Mouse (Mus musculus): ENCODE data around the gene Gm10197.
"Not testable (repeated sequence)": the region's sequence is repeated elsewhere in the genome, so short reads cannot be mapped to it uniquely, and the experiment has no call there.

The Gm10197 gene

DNA sequence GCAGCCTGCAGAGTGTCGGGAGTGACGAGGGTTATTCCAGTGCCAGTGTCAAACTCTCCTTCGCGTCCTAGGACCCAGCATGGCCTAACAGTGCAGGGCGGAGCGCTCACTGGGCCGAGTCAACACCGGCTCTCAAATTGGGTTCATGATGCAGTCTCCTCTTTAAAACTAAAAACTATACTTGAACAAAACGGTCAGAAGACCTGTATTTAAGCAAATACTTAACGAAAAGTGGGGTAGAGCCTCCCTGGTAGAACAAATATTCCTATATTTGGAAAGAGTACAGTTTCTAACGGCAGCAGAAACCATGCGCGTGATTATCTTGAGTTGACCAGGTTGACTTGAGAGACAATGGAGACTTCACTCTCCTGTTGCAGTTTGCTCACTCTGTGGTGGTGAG, at the start of gene Gm10197:
TSS of gene Gm10197 (minus strand) at position 101 of the 400 bp plus-strand sequence.
- DNase-seq (ENCODE audit: low spot score) = no peak

DNA sequence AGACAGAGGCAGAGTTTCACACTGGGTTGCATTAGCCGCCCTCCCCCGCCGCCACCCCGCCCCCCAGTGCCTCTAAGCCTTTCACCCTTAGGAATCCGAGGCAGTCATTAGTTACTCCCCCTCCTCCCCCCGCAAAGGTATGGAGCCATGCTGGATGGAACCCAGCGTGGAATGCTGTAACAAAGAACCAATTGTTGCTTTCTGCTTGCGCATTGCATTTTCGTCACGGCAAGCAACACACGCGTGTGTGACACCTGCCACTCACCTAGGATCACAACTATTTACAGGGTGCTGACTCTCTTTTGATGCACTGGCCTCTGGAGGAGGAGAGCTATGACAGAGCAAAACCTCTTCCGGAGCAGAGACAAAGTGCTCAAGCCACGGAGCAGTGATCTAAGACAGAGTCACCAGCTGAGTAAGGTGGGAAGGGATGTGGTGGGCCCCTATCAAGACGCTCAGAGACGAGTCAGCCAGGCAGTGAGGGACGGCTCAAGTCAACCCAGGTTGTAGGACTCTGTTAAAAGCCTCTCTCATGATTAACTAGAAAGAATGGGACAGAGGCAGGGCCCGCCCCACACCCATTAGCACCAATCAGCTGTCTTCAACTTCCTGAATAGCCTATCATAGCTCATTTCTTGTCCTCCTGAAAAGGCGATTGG, 49.5 kb upstream of the Gm10197 start:
- no peak for DNase-seq (ENCODE audit: low spot score)

DNA sequence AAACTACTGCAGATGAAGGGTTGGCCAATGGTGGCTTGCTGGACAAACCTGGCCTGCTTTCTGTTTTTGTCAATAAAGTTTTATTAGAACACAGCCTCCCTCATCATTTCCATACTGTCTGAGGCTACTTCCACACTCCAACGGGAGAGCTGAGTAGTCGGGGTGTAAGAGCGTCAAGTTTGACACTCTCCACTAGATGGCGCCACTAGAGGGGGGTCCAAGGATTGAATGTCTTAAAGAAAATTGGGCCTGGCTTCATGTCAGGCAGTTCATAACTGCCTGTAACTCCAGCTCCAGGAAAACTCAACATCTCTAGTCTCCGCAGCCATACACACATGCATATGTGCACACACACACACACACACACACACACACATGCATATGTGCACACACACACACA, 48.3 kb upstream of the Gm10197 start:
- no peak for DNase-seq (ENCODE audit: low spot score)

DNA sequence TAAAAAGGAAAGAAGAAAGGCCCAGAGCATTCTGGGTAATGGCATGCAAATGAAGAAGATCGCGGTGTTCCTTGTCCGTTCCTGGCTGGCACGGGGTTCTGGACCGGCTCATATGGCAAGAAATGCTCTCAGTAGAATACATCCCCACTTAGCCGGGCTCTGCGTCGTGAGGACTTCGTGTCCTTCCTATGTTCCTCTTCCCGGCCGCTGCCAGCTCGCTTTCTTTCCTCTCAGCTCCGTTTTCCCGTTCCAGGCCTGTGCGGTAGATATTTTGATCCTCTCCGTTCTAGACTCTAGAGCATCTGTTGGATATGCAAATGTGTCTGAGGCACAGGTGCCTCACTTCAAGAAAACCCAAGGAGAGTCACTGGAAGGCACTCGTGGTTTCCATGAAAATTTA, 43.6 kb upstream of the Gm10197 start:
- no peak for DNase-seq (ENCODE audit: low spot score)

DNA sequence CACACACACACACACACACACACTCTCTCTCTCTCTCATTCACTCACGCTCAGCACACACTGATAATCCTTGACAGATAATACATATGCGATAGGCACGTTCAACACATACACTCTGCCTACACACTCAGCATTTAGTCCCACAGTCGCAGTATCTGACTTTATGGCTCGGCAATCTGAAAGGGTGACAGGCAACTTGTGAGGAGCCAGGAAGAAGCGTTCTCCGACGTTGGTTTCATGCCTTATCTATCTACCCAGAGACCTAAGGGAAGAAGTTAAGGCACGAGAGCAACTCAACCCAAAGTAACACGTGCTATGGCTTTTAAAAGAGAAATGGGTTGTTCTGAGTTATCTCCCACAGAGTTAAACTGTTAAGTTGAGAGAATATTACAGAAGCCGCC, 43.1 kb upstream of the Gm10197 start:
- no peak for DNase-seq (ENCODE audit: low spot score)

DNA sequence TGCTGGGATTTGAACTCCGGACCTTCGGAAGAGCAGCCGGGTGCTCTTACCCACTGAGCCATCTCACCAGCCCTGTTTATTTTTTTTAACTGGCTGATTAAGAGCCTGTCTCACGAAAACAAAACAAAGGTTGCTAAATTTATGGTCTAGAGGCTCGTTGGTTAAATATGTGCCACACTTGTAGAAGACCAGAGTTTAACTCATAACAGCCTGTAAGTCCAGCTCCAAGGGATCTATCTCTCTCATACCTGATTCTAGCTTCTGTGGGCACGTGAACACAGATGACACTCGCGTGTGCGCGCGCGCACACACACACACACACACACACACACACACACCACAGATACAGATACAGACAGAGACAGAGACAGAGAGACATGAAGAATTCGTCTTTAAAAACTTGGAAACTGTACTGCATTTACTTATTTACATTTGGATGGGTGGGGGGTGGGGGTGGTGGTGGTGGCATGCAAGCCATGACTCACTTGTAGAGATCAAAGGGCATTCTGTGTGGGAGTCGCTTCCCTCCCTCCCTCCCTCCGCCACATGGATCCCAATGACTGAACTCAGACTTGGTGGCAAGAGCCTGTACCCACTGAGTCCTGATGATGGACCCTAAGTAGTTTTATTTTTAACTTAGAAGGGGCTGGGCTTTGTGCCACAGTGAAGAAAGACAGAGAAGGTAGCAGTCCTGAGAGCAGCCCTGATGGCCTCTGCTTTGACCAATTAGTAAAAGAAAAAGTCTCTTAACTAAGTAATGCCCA, 42.2 kb upstream of the Gm10197 start:
- no peak for DNase-seq (ENCODE audit: low spot score)

DNA sequence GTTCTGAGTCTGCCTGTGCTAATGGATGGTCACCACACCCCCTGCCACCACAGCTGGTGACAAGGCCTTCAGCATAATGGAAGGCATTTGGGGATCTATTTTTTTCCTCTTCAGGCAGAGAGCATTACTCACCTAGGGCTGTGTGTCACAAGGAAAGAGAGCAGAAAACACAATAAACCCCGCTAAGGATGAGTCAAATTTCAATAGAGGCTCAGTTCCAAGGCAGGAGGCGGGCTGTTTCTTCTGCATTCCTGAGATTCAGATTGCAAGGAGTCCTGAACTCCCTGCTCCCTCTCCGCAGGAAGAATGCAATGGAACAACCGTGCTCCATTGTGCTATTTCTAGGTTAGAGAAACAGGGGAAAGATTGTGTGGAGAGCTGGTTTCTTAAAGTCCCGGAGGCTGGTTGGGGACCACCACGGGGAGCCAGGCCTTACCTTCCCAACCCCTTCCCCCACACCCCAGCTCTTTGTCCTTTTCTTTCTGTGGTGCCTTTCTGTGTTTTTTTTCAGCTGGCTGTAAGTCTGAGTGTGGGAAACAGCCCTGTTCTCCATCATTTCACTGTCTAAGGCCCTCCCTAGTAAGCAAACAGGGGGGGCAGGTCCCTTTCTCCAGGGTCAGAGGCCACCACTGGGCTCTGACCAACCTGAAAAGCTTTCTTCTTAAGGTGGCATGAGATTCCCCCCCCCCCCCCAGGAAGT, 40.7 kb upstream of the Gm10197 start:
- no peak for DNase-seq (ENCODE audit: low spot score)

DNA sequence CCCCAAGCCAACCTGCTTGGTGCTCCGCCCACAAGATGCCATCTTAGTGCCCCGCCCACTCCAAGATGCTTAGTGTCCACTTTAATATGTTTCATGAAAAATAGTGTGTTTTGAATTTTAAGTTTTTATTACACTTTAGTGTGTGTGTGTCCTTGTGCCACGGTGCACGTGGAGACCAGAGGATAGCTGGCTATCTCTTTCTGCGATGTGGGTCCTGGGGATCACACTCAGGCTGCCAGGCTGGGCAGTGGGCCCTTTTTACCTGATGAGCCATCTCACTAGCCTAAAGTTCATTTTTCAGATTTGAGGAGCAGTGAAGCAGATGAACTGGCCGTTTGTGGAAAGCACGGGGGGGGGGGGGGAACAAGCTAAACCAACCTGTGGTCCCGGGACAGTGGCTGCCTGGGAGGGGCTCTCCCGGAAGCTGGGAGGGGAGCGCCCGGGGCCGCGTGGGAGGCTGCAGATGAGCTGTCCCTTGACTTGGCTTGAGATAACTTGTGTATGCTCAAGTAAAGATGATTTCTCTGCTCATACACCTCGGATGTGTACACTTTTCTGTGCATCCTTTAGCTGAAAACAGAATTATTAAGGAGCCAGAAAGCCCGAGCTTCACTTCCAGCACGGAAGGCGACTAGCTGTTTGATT, 38.2 kb upstream of the Gm10197 start:
- no peak for DNase-seq (ENCODE audit: low spot score)

DNA sequence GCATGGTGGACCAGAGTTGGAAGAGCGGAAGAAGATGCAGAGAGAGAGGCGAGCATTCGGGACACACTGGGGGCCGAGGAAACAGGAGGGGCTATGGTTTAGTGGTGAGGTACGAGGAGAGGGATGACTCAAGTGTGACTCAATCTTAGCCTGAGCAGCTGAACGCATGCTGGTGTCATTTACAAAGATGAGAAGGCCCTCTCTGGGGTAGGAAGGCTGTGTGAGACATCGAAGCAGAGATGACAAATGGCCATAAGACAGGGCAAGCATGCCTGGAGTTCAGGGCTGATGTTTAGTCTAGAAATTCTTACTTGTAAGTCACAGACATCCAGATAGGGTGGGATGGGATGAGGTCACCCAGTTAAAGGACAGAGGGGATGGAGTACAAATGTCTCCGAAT, 36.8 kb upstream of the Gm10197 start:
- no peak for DNase-seq (ENCODE audit: low spot score)

DNA sequence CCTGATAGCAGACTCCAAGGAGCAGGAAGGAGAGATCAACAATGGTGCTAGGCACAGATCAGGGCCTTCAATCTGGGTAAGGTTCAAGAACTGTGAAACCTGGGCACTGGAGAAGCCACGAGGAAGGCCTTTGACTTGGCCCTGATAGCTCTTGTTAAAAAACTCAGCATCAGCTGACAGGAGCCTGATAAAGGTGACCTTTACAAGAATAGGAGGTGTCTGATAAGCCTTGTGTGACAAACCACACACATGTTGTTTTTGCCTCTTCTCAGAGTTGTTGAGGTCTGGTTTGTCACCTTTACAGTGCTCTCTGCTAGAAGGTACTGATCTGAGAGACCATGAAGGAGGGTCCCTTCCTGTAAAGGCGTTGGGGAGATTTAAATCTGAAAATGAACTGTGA, 35.8 kb upstream of the Gm10197 start:
- no peak for DNase-seq (ENCODE audit: low spot score)

DNA sequence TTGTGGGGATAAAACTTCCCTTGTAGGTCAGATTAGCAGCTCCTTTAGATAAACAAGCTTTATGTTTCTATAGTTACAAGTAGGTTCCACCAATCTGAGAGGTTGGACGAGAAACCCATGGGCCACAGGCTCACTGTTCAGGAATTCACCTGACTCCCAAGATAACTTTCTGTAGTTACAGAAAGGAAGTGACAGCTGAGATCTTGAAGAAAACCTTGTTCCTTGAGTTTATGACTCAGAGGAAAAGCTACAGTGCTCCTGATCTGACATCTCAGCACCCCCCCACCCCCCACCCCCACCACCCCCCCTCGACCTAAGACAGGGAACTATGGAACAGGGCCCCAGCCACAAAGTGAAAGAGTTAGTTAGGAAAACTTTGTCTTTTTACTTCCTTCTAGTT, 34.2 kb upstream of the Gm10197 start:
- DNase-seq (ENCODE audit: low spot score) = no peak

DNA sequence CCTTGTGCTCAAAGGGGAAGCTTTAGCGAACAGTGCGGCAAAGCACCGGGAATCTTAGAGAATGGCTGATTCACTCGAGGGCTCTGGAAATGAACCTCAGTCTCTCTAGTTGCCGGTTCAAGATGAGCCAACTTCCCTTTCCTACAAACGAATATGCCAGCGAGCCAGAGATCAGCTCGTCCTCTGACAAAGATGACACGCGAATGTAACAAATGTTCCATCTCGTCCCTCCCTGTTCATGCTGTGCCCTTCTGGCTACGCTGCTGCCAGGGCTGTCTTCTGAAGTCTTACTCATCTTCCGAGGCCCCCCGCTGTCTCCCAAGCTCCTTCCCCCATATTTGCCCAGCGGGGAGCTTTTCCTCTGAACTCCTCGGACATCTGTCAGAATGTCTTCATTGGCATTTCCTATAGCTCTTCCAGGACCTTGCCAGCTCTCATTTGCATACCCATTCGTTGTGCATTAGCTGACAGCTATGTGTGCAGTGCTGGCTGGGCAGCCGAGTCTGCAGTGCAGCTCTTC, 33.3 kb upstream of the Gm10197 start:
- no peak for DNase-seq (ENCODE audit: low spot score)

DNA sequence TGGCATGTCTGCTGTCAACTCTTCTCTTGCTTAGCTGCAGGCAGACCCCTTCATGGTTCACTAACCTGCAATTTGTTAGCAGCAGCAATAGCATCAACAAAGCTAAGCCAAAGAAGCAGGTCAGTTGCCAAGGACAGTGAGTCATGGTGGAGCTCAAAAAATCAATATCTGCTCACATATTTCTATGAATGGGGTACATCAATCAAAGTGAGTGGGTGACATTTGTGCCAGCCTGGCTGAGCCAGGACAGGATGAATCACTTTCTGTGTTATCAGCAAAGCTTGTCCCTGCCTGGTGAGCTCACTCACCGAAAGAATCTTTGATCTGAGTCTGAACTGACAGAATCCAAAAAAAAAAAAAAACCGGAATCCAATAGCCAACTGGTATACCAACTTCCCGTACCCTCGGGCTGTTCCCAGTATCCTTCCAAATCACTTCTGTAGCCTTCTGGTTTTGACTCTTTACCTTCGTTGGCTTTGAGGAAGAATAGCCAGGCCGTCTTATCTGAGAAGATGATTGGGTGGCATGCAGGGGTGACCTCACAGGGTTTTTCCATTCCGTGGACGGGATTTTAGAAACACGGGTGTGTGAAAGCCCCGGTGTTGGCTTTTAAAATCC, 32.8 kb upstream of the Gm10197 start:
- DNase-seq (ENCODE audit: low spot score) = no peak

DNA sequence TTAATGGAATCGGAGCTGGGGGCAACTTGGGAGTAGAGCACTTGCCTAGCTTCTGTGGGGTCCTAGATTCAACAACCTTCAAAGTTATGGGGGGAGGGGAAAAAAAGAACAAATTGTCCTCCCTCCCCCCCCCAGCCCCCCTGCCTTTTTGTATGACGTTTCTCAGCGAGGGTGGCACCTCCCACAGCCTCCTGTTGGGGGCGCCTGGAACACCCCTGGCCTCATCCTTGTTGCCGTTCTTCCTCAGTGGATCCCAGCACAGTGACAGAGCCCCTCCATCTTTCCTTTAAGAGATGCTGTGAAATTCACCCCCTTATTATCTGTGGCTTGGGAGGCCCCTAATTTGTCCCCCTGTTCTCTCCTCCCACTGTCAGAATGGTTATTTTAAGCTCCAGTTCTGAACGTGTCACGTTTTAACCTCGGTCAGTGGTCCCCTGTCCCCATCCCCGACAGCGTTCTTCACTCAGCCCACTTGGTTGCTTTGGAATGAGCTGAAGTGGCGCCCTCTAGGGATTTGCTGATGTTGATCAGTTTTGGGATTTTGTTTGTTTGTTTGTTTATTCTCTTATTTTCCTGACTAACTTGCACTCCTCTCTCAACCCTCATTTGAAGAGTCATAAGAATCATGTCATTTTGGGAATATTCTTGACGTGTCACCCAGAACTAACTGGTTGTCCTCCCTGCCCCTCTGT, 31.3 kb upstream of the Gm10197 start:
- DNase-seq (ENCODE audit: low spot score) = no peak

DNA sequence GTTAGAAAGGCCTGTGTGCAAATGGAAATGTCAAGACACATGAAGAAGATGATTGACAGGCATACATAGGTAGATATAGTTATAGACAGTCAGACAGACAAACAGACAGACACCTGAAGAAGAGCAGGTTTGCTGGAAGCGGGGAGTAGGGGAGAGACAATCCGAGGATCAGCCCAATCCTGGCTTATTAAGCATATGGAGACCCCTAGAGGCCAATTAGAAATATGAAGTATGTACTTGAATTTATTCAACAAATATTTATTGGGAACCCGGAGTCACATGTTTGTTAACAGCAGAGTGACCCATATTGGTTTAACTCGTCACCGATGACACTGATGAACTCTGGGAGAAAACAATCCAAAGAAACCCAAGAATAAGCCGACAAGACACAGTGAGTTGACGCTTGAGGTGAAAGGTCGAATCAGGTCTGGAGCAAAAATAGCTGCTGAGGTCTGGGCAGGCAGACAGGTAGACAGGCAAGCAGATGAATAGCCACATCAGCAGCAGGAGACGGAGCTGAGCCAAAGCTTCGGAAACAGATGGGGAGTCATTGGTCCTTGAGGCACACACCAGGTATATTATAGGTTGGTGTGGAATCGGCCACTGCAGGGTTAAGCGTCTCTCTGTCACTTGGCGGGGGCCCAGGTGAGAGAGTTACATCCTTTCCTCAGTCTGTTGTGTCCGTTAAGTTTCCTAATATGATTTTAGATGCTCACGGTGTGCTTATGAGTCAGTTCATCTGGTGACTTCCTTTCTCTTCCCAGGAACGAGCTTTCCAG, 29.0 kb upstream of the Gm10197 start:
- DNase-seq (ENCODE audit: low spot score) = no peak

DNA sequence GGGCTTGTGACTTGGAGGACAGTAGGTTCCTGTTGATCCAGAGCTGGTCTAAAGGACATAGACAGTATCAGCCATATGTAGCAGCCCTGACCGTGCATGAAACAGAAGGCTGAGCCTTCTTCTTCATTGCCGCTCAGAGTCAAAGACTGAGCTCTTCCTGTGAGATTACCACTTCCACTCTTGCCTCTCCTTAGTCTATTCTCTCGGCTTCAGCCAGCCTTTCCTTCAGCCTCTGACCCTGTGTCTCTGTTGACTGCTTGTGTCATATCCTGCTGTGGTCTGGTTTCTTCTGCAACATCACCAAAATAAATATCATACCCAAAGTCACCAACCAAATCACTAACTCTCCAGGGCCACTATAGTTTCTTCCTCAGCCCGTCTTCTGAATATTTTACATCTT, 27.6 kb upstream of the Gm10197 start:
- no peak for DNase-seq (ENCODE audit: low spot score)

DNA sequence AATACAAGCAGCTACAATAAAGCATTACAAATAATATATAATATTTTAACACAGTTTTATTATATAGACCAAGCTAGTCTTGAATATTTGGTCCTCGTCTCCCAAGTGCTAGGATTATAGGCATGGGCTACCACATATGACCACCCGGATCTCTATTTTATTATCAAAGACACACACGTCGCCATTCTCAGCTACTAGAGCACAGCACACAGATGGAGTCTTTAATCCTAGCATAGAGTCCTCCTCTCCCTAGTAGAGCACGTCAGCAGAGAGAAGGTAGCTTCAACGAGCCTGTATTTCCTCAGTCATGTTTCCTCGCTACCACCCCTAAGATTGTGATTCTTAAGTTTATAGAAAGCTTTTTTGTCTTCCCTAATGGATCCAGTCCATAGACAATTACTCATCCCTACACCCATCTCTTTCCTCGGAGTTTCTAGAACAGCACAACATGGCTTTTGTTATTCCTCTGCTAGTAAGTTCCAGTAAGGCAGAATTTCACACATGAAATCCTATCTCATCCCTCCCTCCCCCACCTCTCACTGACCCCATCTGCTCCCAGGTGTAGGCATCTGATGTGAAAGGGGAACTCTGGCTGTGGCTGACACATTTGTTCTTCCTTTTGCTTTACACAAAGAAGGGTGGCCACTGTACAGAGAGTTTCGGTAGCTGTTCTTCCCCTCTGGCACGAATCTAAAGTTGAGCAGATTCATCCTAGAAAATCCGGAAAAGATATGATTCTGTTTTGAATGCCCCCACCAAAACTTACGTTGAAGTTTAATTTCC, 26.1 kb upstream of the Gm10197 start:
- no peak for DNase-seq (ENCODE audit: low spot score)

DNA sequence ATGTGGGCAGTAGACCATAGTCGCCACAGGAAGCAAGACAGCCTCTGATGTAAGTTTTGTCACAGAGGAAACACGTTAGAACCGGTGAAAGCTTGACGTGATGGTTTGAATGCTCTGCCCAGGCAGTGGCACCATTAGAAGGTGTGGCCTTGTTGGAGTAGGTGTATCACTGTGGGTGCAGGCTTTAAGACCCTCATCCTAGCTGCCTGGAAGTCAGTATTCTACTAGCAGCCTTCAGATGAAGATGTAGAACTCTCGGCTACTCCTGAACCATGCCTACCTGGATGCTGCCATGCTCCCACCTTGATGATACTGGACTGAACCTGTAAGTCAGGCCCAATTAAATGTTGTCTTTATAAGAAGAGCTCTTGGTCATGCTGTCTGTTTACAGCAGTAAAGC, 24.2 kb upstream of the Gm10197 start:
- DNase-seq (ENCODE audit: low spot score) = not testable (repeated sequence)

DNA sequence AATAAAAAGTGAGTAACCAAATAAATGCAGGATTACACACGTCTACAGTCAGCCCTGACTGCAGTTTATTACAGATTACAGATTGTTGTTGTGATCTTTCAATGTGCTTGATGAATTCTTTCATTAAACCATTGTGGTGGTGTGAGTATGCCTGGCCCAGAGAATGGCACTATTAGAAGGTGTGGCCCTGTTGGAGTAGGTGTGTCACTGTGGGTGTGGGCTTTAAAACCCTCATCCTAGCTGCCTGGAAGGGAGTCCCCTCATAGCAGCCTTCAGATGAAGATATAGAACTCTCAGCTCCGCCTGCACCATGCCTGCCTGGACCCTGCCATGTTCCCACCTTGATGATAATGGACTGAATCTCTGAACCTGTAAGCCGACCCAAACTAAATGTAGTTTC, 23.4 kb upstream of the Gm10197 start:
- DNase-seq (ENCODE audit: low spot score) = not testable (repeated sequence)

DNA sequence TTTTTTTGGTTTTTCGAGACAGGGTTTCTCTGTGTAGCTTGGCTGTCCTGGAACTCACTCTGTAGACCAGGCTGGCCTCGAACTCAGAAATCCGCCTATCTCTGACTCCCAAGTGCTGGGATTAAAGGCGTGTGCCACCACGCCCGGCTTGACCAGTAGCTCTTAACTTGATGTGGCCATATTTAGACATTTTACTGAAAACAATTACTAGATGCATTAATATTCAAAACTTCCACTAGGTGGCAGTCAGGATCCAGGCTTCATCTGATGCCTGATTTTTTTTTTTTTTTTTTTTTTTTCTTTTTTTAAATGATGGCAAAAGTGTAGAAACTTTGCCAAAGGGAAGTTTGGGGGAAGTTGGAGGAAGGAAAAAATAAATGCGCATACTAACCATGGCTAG, 23.0 kb upstream of the Gm10197 start:
- DNase-seq (ENCODE audit: low spot score) = no peak
